Mouse (Mus musculus) lung, postnatal 0 days (tissue): ENCODE measurements around the gene Thra.

Experiments
- CTCF ChIP-seq: IDR thresholded peaks from 2 replicates; pipeline ENCODE4 v1.5.1; 2016; ENCODE audit warnings: antibody characterized with exemption, mild to moderate bottlenecking
- EP300 ChIP-seq: IDR thresholded peaks from 2 replicates; pipeline ENCODE4 v1.6.1; 2016; ENCODE audit warnings: antibody characterized with exemption, mild to moderate bottlenecking, control low read depth

- TF ChIP-seq CTCF (peak; percentile 73), EP300 (peak; percentile 43; the same call in 1 of the 2 replicates)
Observed at GRCm38 (mm10) chr11:98721458-98722226, 18.8 kb upstream of the Thra start.
